In genomic region chr11:113708629-113709213, GRCm38 (mm10) we compare ENCODE assay signal across 16 mouse cellular contexts. TPM values are rescaled to one million over a fixed set of nuclear protein-coding genes. Genes with fewer than 3 reads are reported as not detected.
DNase-seq lines count a peak whose midpoint lies in the region; ATAC-seq and TF ChIP-seq lines count a peak whose summit lies in the region.
"Had no signal": no experiment of that assay in that cellular context is flagged by ENCODE, and none has a peak within 500 bp of the region (broad histone marks: within the 10 kb centered on the region; RNA-seq: fewer than 3 reads in every experiment).

No protein-coding gene starts in this region.

- no peak for TF ChIP-seq CTCF in ES-Bruce4 (IDR thresholded peaks at IDR 0.05; ENCODE audit: low read depth, low read length)

- no peak overlapping the region for H3K9ac ChIP-seq in heart, embryonic 11.5 days (ENCODE audit: low read depth, low read length)
- H3K9ac ChIP-seq in midbrain, embryonic 14.5 days (replicated peaks; ENCODE audit: low read length), result no peak overlapping the region
- peak overlapping the region; percentile 75 for H3K9ac ChIP-seq in ES-Bruce4 (ENCODE audit: low read depth, poor library complexity, severe bottlenecking)
- 0 out of 2 replicates have a peak overlapping the region, but pooled peaks have one; percentile 12 for H3K9ac ChIP-seq in embryonic facial prominence, embryonic 14.5 days (ENCODE audit: low read depth, low read length)
- H3K9ac ChIP-seq: embryonic facial prominence, embryonic 12.5 days had no signal

- peaks cover 11% of the 10 kb centered on the region for H3K27me3 ChIP-seq in heart, embryonic 11.5 days (ENCODE audit: control insufficient read depth, insufficient read depth, low read length)
- H3K27me3 ChIP-seq in midbrain, embryonic 10.5 days (ENCODE audit: low read depth, poor library complexity, severe bottlenecking), result peaks cover 24% of the 10 kb centered on the region
- H3K27me3 ChIP-seq in midbrain, embryonic 14.5 days (ENCODE audit: control insufficient read depth, insufficient read depth, low read length), result no peaks in the 10 kb centered on the region
- H3K27me3 ChIP-seq in ES-Bruce4 (ENCODE audit: control insufficient read depth, insufficient read depth, low read length, poor library complexity, severe bottlenecking), result no peaks in the 10 kb centered on the region
- H3K27me3 ChIP-seq in embryonic facial prominence, embryonic 14.5 days (replicated peaks; ENCODE audit: control insufficient read depth, insufficient read depth, low read length), result no peaks in the 10 kb centered on the region
- H3K27me3 ChIP-seq: Patski had no signal

- peaks cover 4% of the 10 kb centered on the region; the same call in 1 of the 2 replicates for H3K36me3 ChIP-seq in heart, embryonic 11.5 days (ENCODE audit: control insufficient read depth, insufficient read depth, low read length)
- peaks cover 12% of the 10 kb centered on the region for H3K36me3 ChIP-seq in midbrain, embryonic 10.5 days
- 0 out of 2 replicates have a peak, but pooled peaks cover 3% of the 10 kb centered on the region for H3K36me3 ChIP-seq in midbrain, embryonic 14.5 days (ENCODE audit: control insufficient read depth, insufficient read depth, low read length)
- H3K36me3 ChIP-seq in ES-Bruce4 (ENCODE audit: control insufficient read depth, insufficient read depth, low read length, poor library complexity, severe bottlenecking), result no peaks in the 10 kb centered on the region
- H3K36me3 ChIP-seq in embryonic facial prominence, embryonic 14.5 days (ENCODE audit: control insufficient read depth, insufficient read depth, low read length), result no peaks in the 10 kb centered on the region

- peak overlapping the region; percentile 41; the same call in 1 of the 2 replicates for H3K4me2 ChIP-seq in heart, embryonic 11.5 days
- H3K4me2 ChIP-seq in midbrain, embryonic 14.5 days (ENCODE audit: low read length), result no peak overlapping the region
- H3K4me2 ChIP-seq in embryonic facial prominence, embryonic 14.5 days (ENCODE audit: low read depth, low read length), result no peak overlapping the region
- H3K4me2 ChIP-seq: embryonic facial prominence, embryonic 12.5 days had no signal

- no peak overlapping the region for H3K4me3 ChIP-seq in heart, embryonic 11.5 days (ENCODE audit: low read depth, low read length)
- 0 out of 2 replicates have a peak overlapping the region, but pooled peaks have one; percentile 23 for H3K4me3 ChIP-seq in midbrain, embryonic 10.5 days
- no peak overlapping the region for H3K4me3 ChIP-seq in midbrain, embryonic 14.5 days (replicated peaks; ENCODE audit: low read depth, low read length)
- peak overlapping the region; percentile 87 for H3K4me3 ChIP-seq in ES-Bruce4 (ENCODE audit: low read depth, low read length)
- no peak overlapping the region for H3K4me3 ChIP-seq in embryonic facial prominence, embryonic 14.5 days (ENCODE audit: low read depth, low read length)
- H3K4me3 ChIP-seq: embryonic facial prominence, embryonic 12.5 days; hindbrain, embryonic 12.5 days had no signal

- peaks cover 21% of the 10 kb centered on the region for H3K4me1 ChIP-seq in heart, embryonic 11.5 days (ENCODE audit: control insufficient read depth, insufficient read depth, low read length)
- H3K4me1 ChIP-seq in midbrain, embryonic 10.5 days, result peaks cover 28% of the 10 kb centered on the region
- peaks cover 22% of the 10 kb centered on the region for H3K4me1 ChIP-seq in midbrain, embryonic 14.5 days (ENCODE audit: control insufficient read depth, insufficient read depth, low read length)
- peaks cover 14% of the 10 kb centered on the region for H3K4me1 ChIP-seq in ES-Bruce4 (ENCODE audit: control insufficient read depth, insufficient read depth, low read length)
- H3K4me1 ChIP-seq in embryonic facial prominence, embryonic 14.5 days (ENCODE audit: control insufficient read depth, insufficient read depth, low read length), result peaks cover 19% of the 10 kb centered on the region

- DNase-seq in heart, adult 11 months, result no peak
- no peak for DNase-seq in midbrain, embryonic 10.5 days (ENCODE audit: low spot score)
- no peak for DNase-seq in midbrain, embryonic 14.5 days
- no peak for DNase-seq in embryonic facial prominence, embryonic 14.5 days (ENCODE audit: low spot score)
- DNase-seq in frontal cortex, postnatal 14 days (ENCODE audit: low spot score in 2 of 2), result no peak
- no peak for DNase-seq in layer of hippocampus, adult 9-10 months (ENCODE audit: low spot score)
- DNase-seq: adrenal gland, postnatal 36 days; cerebellum, adult 18-20 months; lung, postnatal 14 days; spleen, adult 18-20 months had no signal

- WGBS in heart, embryonic 11.5 days (ENCODE audit: insufficient replicate concordance), result 49% methylated on average over 19 of the region's 19 CpGs
- WGBS in midbrain, embryonic 10.5 days, result 47% methylated on average over 19 of the region's 19 CpGs
- WGBS in midbrain, embryonic 14.5 days, result 54% methylated on average over 19 of the region's 19 CpGs
- 42% methylated on average over 19 of the region's 19 CpGs for WGBS in embryonic facial prominence, embryonic 14.5 days

- TF ChIP-seq POLR2A in ES-Bruce4 (IDR thresholded peaks at IDR 0.05; ENCODE audit: insufficient read depth, low read length), result no peak

- no peaks in the 10 kb centered on the region for H3K9me3 ChIP-seq in heart, embryonic 11.5 days (replicated peaks; ENCODE audit: control insufficient read depth, low read length)
- 0 out of 2 replicates have a peak, but pooled peaks cover 5% of the 10 kb centered on the region for H3K9me3 ChIP-seq in midbrain, embryonic 10.5 days (replicated peaks)
- H3K9me3 ChIP-seq in midbrain, embryonic 14.5 days (ENCODE audit: control insufficient read depth, low read length), result no peaks in the 10 kb centered on the region
- H3K9me3 ChIP-seq in ES-Bruce4 (replicated peaks; ENCODE audit: control insufficient read depth, insufficient read depth, low read length, poor library complexity, severe bottlenecking), result no peaks in the 10 kb centered on the region
- no peaks in the 10 kb centered on the region for H3K9me3 ChIP-seq in embryonic facial prominence, embryonic 14.5 days (ENCODE audit: control insufficient read depth, low read length)
- H3K9me3 ChIP-seq: embryonic facial prominence, embryonic 12.5 days; hindbrain, embryonic 12.5 days had no signal

- TF ChIP-seq EP300 in ES-Bruce4 (IDR thresholded peaks at IDR 0.05; ENCODE audit: insufficient read depth, low read depth, low read length), result peak; percentile 64; the same call in 1 of the 2 replicates

- no peak overlapping the region for H3K27ac ChIP-seq in heart, embryonic 11.5 days (ENCODE audit: low read depth, low read length)
- H3K27ac ChIP-seq in midbrain, embryonic 10.5 days (replicated peaks), result peak overlapping the region; percentile 86
- no peak overlapping the region for H3K27ac ChIP-seq in midbrain, embryonic 14.5 days (replicated peaks; ENCODE audit: low read depth, low read length)
- peak overlapping the region; percentile 97 for H3K27ac ChIP-seq in ES-Bruce4 (ENCODE audit: insufficient read depth, low read length)
- H3K27ac ChIP-seq in embryonic facial prominence, embryonic 14.5 days (replicated peaks; ENCODE audit: low read depth, low read length), result no peak overlapping the region
- H3K27ac ChIP-seq: embryonic facial prominence, embryonic 12.5 days had no signal

- ATAC-seq in heart, embryonic 11.5 days (replicated peaks; ENCODE audit: insufficient number of reproducible peaks, low FRiP score, low TSS enrichment), result no peak
- ATAC-seq in midbrain, embryonic 14.5 days (ENCODE audit: low FRiP score, low TSS enrichment), result no peak
- ATAC-seq in embryonic facial prominence, embryonic 14.5 days (ENCODE audit: low read depth), result no peak
- ATAC-seq: Patski had no signal

RNA-seq across cellular contexts. Expression of gene Cpsf4l, which starts 1.1 kb away (rescaled TPM):
- 0.23 and 0.30 TPM in 2 replicates for polyA plus RNA-seq in heart, embryonic 11.5 days (2014; fragmentation: Nextera tagmentation; extraction: Ambion mirVana)
- 0.37 and 0.51 TPM in 2 replicates for polyA plus RNA-seq in midbrain, embryonic 10.5 days (2016; fragmentation: Nextera tagmentation; extraction: Ambion mirVana)
- 0.26 and 0.47 TPM in 2 replicates for polyA plus RNA-seq in midbrain, embryonic 14.5 days (2014; fragmentation: Nextera tagmentation; extraction: Ambion mirVana)
- 18.0 and 18.1 TPM in 2 replicates for polyA plus RNA-seq in ES-Bruce4 (2011; ENCODE audit: insufficient read depth, insufficient read length, low read depth, missing spikeins)
- 1.2 and 2.1 TPM in 2 replicates for polyA plus RNA-seq in embryonic facial prominence, embryonic 14.5 days (2014; fragmentation: Nextera tagmentation; extraction: Ambion mirVana)
- polyA plus RNA-seq: C2C12 had no signal

RNA-seq across cellular contexts. Expression of gene D11Wsu47e, which starts 24.5 kb away (rescaled TPM):
- 18.1 and 18.7 TPM in 2 replicates for polyA plus RNA-seq in heart, embryonic 11.5 days (2014; fragmentation: Nextera tagmentation; extraction: Ambion mirVana)
- 25.0 and 26.4 TPM in 2 replicates for polyA plus RNA-seq in midbrain, embryonic 10.5 days (2016; fragmentation: Nextera tagmentation; extraction: Ambion mirVana)
- 25.5 and 28.8 TPM in 2 replicates for polyA plus RNA-seq in midbrain, embryonic 14.5 days (2014; fragmentation: Nextera tagmentation; extraction: Ambion mirVana)
- 24.3 and 29.0 TPM in 2 replicates for polyA plus RNA-seq in ES-Bruce4 (2011; ENCODE audit: insufficient read depth, insufficient read length, low read depth, missing spikeins)
- 18.8 and 20.9 TPM in 2 replicates for polyA plus RNA-seq in embryonic facial prominence, embryonic 14.5 days (2014; fragmentation: Nextera tagmentation; extraction: Ambion mirVana)

RNA-seq across cellular contexts. Expression of gene Fam104a, which starts 24.8 kb away (rescaled TPM):
- 53.1 and 54.7 TPM in 2 replicates for polyA plus RNA-seq in heart, embryonic 11.5 days (2014; fragmentation: Nextera tagmentation; extraction: Ambion mirVana)
- 60.5 and 60.9 TPM in 2 replicates for polyA plus RNA-seq in midbrain, embryonic 10.5 days (2016; fragmentation: Nextera tagmentation; extraction: Ambion mirVana)
- 42.9 and 46.1 TPM in 2 replicates for polyA plus RNA-seq in midbrain, embryonic 14.5 days (2014; fragmentation: Nextera tagmentation; extraction: Ambion mirVana)
- 22.8 and 23.4 TPM in 2 replicates for polyA plus RNA-seq in ES-Bruce4 (2011; ENCODE audit: insufficient read depth, insufficient read length, low read depth, missing spikeins)
- polyA plus RNA-seq in embryonic facial prominence, embryonic 14.5 days (2014; fragmentation: Nextera tagmentation; extraction: Ambion mirVana), result 48.3 and 48.6 TPM in 2 replicates

RNA-seq across cellular contexts. Expression of gene Cdc42ep4, which starts 43.0 kb away (rescaled TPM):
- polyA plus RNA-seq in heart, embryonic 11.5 days (2014; fragmentation: Nextera tagmentation; extraction: Ambion mirVana), result 18.4 and 19.3 TPM in 2 replicates
- 91.4 and 105 TPM in 2 replicates for polyA plus RNA-seq in midbrain, embryonic 10.5 days (2016; fragmentation: Nextera tagmentation; extraction: Ambion mirVana)
- 45.4 and 49.5 TPM in 2 replicates for polyA plus RNA-seq in midbrain, embryonic 14.5 days (2014; fragmentation: Nextera tagmentation; extraction: Ambion mirVana)
- 29.4 and 32.4 TPM in 2 replicates for polyA plus RNA-seq in ES-Bruce4 (2011; ENCODE audit: insufficient read depth, insufficient read length, low read depth, missing spikeins)
- polyA plus RNA-seq in embryonic facial prominence, embryonic 14.5 days (2014; fragmentation: Nextera tagmentation; extraction: Ambion mirVana), result 39.3 and 51.0 TPM in 2 replicates

RNA-seq across cellular contexts. Expression of gene Slc39a11, which starts 58.8 kb away (rescaled TPM):
- polyA plus RNA-seq in heart, embryonic 11.5 days (2014; fragmentation: Nextera tagmentation; extraction: Ambion mirVana), result 17.1 and 18.7 TPM in 2 replicates
- polyA plus RNA-seq in midbrain, embryonic 10.5 days (2016; fragmentation: Nextera tagmentation; extraction: Ambion mirVana), result 20.4 and 20.7 TPM in 2 replicates
- polyA plus RNA-seq in midbrain, embryonic 14.5 days (2014; fragmentation: Nextera tagmentation; extraction: Ambion mirVana), result 28.5 and 31.1 TPM in 2 replicates
- polyA plus RNA-seq in ES-Bruce4 (2011; ENCODE audit: insufficient read depth, insufficient read length, low read depth, missing spikeins), result 7.4 and 13.5 TPM in 2 replicates
- polyA plus RNA-seq in embryonic facial prominence, embryonic 14.5 days (2014; fragmentation: Nextera tagmentation; extraction: Ambion mirVana), result 23.6 and 25.6 TPM in 2 replicates

Comparison
In these comparisons a context has a peak if more than half of its experiments do, and no peak if none do; other contexts are left out.
1. H3K27ac ChIP-seq: peak in midbrain, embryonic 10.5 days (single experiment) and ES-Bruce4 (single experiment); none in heart, embryonic 11.5 days (single experiment), midbrain, embryonic 14.5 days (single experiment) and embryonic facial prominence, embryonic 14.5 days (single experiment).
2. H3K4me3 ChIP-seq: peak in midbrain, embryonic 10.5 days (single experiment) and ES-Bruce4 (single experiment); none in heart, embryonic 11.5 days (single experiment), midbrain, embryonic 14.5 days (single experiment) and embryonic facial prominence, embryonic 14.5 days (single experiment).
3. H3K9ac ChIP-seq: peak in ES-Bruce4 (single experiment) and embryonic facial prominence, embryonic 14.5 days (single experiment); none in heart, embryonic 11.5 days (single experiment) and midbrain, embryonic 14.5 days (single experiment).